Mouse (Mus musculus) CH12.LX (cell line): ENCODE results near the gene Olfr399. TPM values are rescaled to one million over a fixed set of nuclear protein-coding genes. Genes with fewer than 3 reads are reported as not detected.

Source experiments
- polyA plus RNA-seq: library from polyadenylated mRNA; unstranded; fragments of >175 nt; gene quantifications from 2 replicates; pipeline ENCODE4 v1.2.1, GENCODE M21; 2012; ENCODE audit warnings: low read depth; ENCODE audit not compliant: insufficient read length
- total RNA-seq, 2 experiments: library from RNA; depleted of rRNA; stranded (reverse); fragments of 300-350 nt in 1 of 2; fragments of >200 nt in 1 of 2; gene quantifications; 2 replicates each; pipeline ENCODE4 v1.2.3; 2012 to 2014

Olfr399 gene
- total and polyA plus RNA-seq, 3 experiments = not detected

Other genes starting within 250 kb of the Olfr399 start
- gene Olfr392, start 239.6 kb downstream of the Olfr399 start, total RNA-seq (2012; rRNA removed) = not detected in 2 replicates
- gene Olfr392, start 239.6 kb downstream of the Olfr399 start, total RNA-seq (2014; rRNA removed) = not detected in 2 replicates
- not detected in 2 replicates for gene Olfr392, start 239.6 kb downstream of the Olfr399 start, polyA plus RNA-seq
- not detected in 2 replicates for gene Olfr393, start 205.2 kb downstream of the Olfr399 start, total RNA-seq (2012; rRNA removed)
- gene Olfr393, start 205.2 kb downstream of the Olfr399 start, total RNA-seq (2014; rRNA removed) = not detected in 2 replicates
- gene Olfr393, start 205.2 kb downstream of the Olfr399 start, polyA plus RNA-seq = not detected in 2 replicates
- gene Olfr394, start 165.8 kb downstream of the Olfr399 start, total RNA-seq (2012; rRNA removed) = not detected in 2 replicates
- not detected in 2 replicates for gene Olfr394, start 165.8 kb downstream of the Olfr399 start, total RNA-seq (2014; rRNA removed)
- not detected in 2 replicates for gene Olfr394, start 165.8 kb downstream of the Olfr399 start, polyA plus RNA-seq
- gene Olfr395, start 147.3 kb downstream of the Olfr399 start, total RNA-seq (2012; rRNA removed) = not detected in 2 replicates
- not detected in 2 replicates for gene Olfr395, start 147.3 kb downstream of the Olfr399 start, total RNA-seq (2014; rRNA removed)
- gene Olfr395, start 147.3 kb downstream of the Olfr399 start, polyA plus RNA-seq = not detected in 2 replicates
- not detected in 2 replicates for gene Olfr23, start 119.9 kb downstream of the Olfr399 start, total RNA-seq (2012; rRNA removed)
- not detected in 2 replicates for gene Olfr23, start 119.9 kb downstream of the Olfr399 start, total RNA-seq (2014; rRNA removed)
- gene Olfr23, start 119.9 kb downstream of the Olfr399 start, polyA plus RNA-seq = not detected in 2 replicates
- not detected in 2 replicates for gene Olfr397, start 95.8 kb downstream of the Olfr399 start, total RNA-seq (2012; rRNA removed)
- not detected in 2 replicates for gene Olfr397, start 95.8 kb downstream of the Olfr399 start, total RNA-seq (2014; rRNA removed)
- not detected in 2 replicates for gene Olfr397, start 95.8 kb downstream of the Olfr399 start, polyA plus RNA-seq
- gene Olfr398, start 66.2 kb downstream of the Olfr399 start, total RNA-seq (2012; rRNA removed) = not detected in 2 replicates
- not detected in 2 replicates for gene Olfr398, start 66.2 kb downstream of the Olfr399 start, total RNA-seq (2014; rRNA removed)
- gene Olfr398, start 66.2 kb downstream of the Olfr399 start, polyA plus RNA-seq = not detected in 2 replicates
- not detected in 2 replicates for gene Olfr139, start 64 bp downstream of the Olfr399 start, total RNA-seq (2012; rRNA removed)
- gene Olfr139, start 64 bp downstream of the Olfr399 start, total RNA-seq (2014; rRNA removed) = not detected in 2 replicates
- gene Olfr139, start 64 bp downstream of the Olfr399 start, polyA plus RNA-seq = not detected in 2 replicates
- not detected in 2 replicates for gene Zfp616, start 13.3 kb upstream of the Olfr399 start, total RNA-seq (2012; rRNA removed)
- not detected in 2 replicates for gene Zfp616, start 13.3 kb upstream of the Olfr399 start, total RNA-seq (2014; rRNA removed)
- not detected in 2 replicates for gene Zfp616, start 13.3 kb upstream of the Olfr399 start, polyA plus RNA-seq
- gene Olfr401, start 57.1 kb upstream of the Olfr399 start, total RNA-seq (2012; rRNA removed) = not detected in 2 replicates
- not detected in 2 replicates for gene Olfr401, start 57.1 kb upstream of the Olfr399 start, total RNA-seq (2014; rRNA removed)
- gene Olfr401, start 57.1 kb upstream of the Olfr399 start, polyA plus RNA-seq = not detected in 2 replicates
- not detected in 2 replicates for gene Olfr402, start 96.9 kb upstream of the Olfr399 start, total RNA-seq (2012; rRNA removed)
- gene Olfr402, start 96.9 kb upstream of the Olfr399 start, total RNA-seq (2014; rRNA removed) = not detected in 2 replicates
- gene Olfr402, start 96.9 kb upstream of the Olfr399 start, polyA plus RNA-seq = not detected in 2 replicates
- not detected in 2 replicates for gene Olfr403, start 129.6 kb upstream of the Olfr399 start, total RNA-seq (2012; rRNA removed)
- not detected in 2 replicates for gene Olfr403, start 129.6 kb upstream of the Olfr399 start, total RNA-seq (2014; rRNA removed)
- gene Olfr403, start 129.6 kb upstream of the Olfr399 start, polyA plus RNA-seq = not detected in 2 replicates
- gene Olfr43, start 154.8 kb upstream of the Olfr399 start, total RNA-seq (2012; rRNA removed) = not detected in 2 replicates
- not detected in 2 replicates for gene Olfr43, start 154.8 kb upstream of the Olfr399 start, total RNA-seq (2014; rRNA removed)
- not detected in 2 replicates for gene Olfr43, start 154.8 kb upstream of the Olfr399 start, polyA plus RNA-seq
- gene Olfr406, start 203.2 kb upstream of the Olfr399 start, total RNA-seq (2012; rRNA removed) = not detected in 2 replicates
- not detected in 2 replicates for gene Olfr406, start 203.2 kb upstream of the Olfr399 start, total RNA-seq (2014; rRNA removed)
- not detected in 2 replicates for gene Olfr406, start 203.2 kb upstream of the Olfr399 start, polyA plus RNA-seq
- not detected in 2 replicates for gene Olfr59, start 227.1 kb upstream of the Olfr399 start, total RNA-seq (2012; rRNA removed)
- gene Olfr59, start 227.1 kb upstream of the Olfr399 start, total RNA-seq (2014; rRNA removed) = not detected in 2 replicates
- gene Olfr59, start 227.1 kb upstream of the Olfr399 start, polyA plus RNA-seq = not detected in 2 replicates